Comparison of ENCODE assay signal across 16 mouse cellular contexts in the genomic region with DNA sequence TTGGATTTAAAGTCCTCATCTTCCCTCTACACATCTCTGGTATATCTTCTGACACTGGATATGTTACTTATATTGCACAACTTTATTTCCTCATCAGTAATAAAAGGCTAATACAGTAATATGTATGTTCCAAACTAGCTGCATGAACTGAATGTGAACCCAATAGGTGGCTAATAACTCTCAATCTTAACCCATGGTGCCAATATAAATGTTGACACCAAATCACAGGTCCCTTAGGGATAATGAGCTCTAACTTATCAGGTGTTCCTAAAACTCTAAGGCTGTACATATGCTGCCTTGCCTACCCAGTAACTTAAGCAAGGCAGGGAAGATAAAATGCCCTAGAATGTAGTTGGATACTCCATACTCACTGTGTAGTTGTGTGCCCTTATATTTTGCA.
"Had no signal": no experiment of that assay in that cellular context is flagged by ENCODE, and none has a peak within 500 bp of the region (broad histone marks: within the 10 kb centered on the region; RNA-seq: fewer than 3 reads in every experiment).

No protein-coding gene starts in this region.

- DNase-seq: heart, postnatal 10 days; heart, postnatal 14 days; heart, postnatal 36 days; heart, postnatal 4 days; kidney, adult 11 months; kidney, adult 18-20 months; kidney, adult 2 months; kidney, adult 8-10 months; kidney, adult 9 months; kidney, postnatal 10 days; kidney, postnatal 14 days; kidney, postnatal 25 days; kidney, postnatal 36 days; kidney, postnatal 4 days; layer of hippocampus, adult 9-11 months; layer of hippocampus, postnatal 36 days had no signal
